Mouse (Mus musculus): ENCODE data around the gene Caprin1.

The Caprin1 gene

GRCm38 (mm10) chr2:103797491-103798009 lies at the start of gene Caprin1:
Gene Caprin1 (minus strand): TSS chr2:103797649.
- peak; percentile 93 for DNase-seq

DNA sequence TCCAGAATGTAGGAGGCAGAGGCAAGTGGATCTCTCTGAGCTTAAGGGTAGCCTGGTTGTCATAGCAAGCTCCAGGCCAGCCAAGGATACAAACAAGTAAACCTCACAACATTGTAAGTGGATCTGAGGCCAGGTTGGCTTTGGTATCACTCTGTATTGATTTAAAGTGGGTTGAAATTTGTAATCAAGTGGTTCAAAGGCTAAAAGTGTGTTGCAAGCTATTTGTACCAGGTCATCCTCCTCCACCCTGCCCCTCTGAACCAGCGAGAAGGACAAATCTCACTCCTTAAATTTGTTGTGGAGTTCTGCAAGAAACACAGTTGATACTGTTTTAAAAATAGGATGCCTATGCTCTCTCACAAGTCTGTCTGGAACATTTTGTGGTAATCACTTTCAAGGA lies 49.4 kb upstream of the Caprin1 start:
- no peak for DNase-seq

DNA sequence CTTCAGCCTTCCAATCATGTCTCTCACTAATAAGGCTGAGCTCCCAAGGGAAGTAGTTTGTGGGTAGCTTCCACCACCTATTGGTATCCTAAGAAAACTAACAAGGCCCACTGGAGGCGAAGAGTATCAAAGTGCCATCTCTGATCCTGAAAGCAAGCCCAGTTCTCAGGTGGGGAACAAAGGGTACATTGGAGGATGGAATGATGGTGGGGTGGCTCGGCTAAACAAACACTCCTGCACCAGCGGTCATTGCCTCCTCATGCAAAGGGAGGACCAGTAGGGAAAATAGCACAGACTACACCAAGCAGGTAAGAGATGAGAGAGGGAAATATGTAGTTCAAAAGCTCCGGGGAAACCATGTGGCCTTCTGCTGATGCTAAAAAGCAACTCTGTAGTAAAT lies 48.8 kb upstream of the Caprin1 start:
- DNase-seq: no peak

- DNase-seq: no peak
These were observed 46.6 kb upstream of the Caprin1 start for GRCm38 (mm10) chr2:103844016-103844415.

DNA sequence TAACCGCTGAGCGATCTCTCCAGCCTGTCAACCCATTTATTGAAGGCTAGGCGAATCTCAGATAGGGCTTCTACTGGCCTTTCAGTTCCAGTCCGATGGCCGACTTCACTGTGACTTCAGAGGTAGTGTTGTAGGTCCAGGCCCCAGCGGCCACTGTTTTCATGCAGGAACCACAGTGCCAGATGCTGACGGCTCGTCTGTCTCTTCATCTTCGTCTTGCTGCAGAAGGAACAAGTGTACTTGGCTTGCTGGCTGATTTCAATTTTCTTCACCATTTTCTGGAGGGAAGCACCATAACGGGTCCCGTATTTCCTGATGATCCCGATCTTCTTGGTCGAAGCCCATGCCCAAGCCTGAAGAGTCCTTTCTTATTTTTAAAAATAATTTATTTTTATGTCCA lies 45.9 kb upstream of the Caprin1 start:
- no peak for DNase-seq

GRCm38 (mm10) chr2:103842299-103842698 lies 44.9 kb upstream of the Caprin1 start:
- no peak for DNase-seq

DNA sequence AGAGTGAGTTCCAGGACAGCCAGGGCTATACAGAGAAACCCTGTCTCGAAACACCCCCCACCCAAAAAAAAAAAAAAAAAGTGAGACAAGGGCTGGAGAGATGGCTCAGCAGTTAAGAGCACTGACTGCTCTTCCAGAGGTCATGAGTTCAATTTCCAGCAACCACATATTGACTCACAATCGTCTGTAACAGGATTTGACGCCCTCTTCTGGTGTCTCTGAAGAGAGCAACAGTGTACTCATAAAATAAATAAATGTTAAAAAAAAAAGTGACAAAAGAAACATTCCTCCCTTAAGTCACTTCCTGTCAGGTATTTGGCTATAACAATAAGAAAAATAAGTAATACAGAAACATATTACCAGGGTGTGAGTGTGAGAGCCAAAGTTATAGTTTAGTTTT lies 41.0 kb upstream of the Caprin1 start:
- no peak for DNase-seq

DNA sequence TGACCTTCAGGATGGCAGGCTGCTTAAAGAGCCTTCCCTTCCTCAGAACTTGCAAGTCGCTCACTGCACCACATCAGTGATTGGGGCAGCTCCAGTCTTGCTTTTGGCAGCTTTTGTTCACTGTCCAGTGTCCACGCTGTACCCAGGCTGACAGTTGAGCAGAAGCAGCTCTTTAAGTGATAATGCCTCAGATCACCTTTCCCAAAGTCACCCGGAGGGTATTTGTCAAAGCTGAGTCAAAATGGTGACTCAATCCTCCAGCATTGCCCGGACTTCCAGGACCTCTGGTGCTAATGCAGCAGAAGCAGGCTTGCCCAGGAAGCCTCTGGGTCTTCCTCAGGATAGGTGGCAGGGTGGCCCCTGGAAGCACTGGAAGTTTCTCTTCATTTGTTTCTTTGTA lies 39.7 kb upstream of the Caprin1 start:
- no peak for DNase-seq

GRCm38 (mm10) chr2:103835614-103836395 lies 38.4 kb upstream of the Caprin1 start:
- no peak for DNase-seq

DNA sequence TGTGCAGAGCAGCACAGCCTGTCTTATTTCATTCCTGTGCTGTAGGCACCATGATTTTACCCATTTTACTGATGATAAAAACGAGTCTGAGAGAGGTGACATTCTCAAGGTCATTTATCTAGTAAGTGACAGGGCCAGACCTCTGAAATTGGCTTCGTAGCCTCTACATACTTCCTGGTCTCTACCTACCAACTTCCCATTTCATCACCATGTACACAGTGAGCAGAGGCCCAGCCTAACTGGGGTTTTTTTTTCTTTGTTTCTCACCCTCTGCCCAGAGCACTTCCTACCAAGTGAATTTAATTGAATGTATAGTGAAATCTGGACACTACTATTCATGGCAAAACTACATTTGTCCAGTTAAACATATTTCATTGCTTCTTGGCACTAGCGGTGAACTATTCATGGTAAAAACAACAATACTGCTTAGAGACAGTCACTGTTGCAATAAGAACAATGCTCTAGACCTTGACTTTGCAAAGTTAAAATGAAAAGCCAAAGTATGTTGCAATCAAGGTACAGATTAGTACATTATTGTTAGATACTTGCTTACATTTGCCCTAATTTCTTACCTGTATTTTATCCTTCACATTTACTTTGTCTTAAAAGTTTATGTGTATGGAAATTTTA lies 36.5 kb upstream of the Caprin1 start:
- DNase-seq: no peak

DNA sequence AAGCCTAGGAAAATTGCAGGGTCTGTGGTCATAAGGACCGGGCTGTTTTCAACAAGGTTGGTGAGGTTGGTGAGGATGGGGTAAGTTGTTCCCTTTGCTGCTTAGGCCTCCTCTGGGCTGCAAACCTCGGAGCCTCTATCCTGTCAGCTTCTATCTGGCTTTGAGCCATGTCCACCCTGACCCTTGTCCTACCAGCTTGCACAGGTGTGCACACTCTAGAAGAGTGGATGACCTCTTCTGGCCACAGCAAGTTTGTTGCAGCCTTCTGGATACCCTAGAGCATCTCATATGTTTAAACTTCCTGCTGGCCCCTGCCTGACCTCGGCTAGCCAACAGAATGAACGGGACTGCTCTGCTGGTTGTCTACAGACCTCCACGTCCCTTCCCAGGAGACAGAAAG lies 35.5 kb upstream of the Caprin1 start:
- no peak for DNase-seq

DNA sequence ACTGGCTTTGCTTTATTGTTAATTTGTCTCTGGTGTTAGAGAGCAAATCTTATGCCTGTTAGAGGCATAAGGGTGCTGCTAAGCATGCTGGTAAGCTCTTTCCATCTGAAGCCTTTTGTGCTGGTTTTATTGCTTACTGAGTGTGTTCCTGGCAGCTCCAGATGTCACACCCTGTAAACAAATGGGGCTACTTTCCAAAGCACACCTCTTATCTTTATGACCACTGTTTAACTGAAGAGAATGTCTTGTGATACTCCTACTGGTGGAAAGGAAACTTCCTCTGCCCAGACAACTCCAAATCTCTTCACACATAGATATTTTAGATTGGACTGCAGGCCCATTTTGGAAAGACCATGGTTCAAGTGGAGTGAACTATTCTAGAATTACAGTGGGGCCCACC lies 31.5 kb upstream of the Caprin1 start:
- DNase-seq: no peak

GRCm38 (mm10) chr2:103824916-103825315 lies 27.5 kb upstream of the Caprin1 start:
- DNase-seq: no peak

DNA sequence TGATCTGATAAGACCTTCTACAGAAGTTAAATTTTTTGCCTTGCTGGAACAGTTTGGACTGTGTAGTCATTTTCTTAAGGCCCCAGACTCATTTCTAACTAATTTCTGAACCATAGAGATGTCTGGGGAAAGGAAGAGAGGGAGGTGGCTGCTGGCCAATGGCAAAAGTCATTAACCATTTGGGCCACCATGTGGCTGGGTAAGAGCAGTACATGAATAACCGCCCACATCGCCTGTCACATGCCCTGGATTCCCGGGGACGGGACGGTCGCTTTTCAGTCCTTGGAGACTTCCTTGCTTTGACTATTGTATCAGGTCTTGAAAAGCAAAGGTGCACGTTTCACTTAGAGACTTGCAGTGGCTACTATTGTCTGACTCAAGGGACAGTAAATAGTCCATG lies 25.1 kb upstream of the Caprin1 start:
- no peak for DNase-seq

GRCm38 (mm10) chr2:103817145-103817895 lies 19.9 kb upstream of the Caprin1 start:
- DNase-seq: no peak

- no peak for DNase-seq
These were observed 18.5 kb upstream of the Caprin1 start for GRCm38 (mm10) chr2:103815976-103816375.

GRCm38 (mm10) chr2:103811465-103812191 lies 14.2 kb upstream of the Caprin1 start:
- DNase-seq: no peak

DNA sequence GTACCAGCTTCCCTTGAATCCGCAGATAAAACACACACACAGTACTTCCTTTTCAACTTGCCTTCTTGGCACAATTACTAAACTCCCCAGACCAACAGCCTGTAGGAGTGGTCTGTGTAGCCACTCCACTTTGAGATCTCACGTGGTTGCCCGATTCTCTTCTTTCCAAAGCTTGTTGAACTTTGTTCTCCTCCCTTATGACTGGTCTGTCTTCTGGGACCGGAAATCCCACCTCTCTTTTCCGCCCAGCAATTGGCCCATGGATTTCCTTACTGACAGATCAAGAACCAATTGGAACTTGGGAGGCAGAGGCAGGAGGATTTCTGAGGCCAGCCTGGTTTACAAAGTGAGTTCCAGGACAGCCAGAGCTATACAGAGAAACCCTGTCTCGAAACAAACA lies 13.0 kb upstream of the Caprin1 start:
- DNase-seq: no peak

GRCm38 (mm10) chr2:103808466-103808865 lies 11.0 kb upstream of the Caprin1 start:
- no peak for DNase-seq

DNA sequence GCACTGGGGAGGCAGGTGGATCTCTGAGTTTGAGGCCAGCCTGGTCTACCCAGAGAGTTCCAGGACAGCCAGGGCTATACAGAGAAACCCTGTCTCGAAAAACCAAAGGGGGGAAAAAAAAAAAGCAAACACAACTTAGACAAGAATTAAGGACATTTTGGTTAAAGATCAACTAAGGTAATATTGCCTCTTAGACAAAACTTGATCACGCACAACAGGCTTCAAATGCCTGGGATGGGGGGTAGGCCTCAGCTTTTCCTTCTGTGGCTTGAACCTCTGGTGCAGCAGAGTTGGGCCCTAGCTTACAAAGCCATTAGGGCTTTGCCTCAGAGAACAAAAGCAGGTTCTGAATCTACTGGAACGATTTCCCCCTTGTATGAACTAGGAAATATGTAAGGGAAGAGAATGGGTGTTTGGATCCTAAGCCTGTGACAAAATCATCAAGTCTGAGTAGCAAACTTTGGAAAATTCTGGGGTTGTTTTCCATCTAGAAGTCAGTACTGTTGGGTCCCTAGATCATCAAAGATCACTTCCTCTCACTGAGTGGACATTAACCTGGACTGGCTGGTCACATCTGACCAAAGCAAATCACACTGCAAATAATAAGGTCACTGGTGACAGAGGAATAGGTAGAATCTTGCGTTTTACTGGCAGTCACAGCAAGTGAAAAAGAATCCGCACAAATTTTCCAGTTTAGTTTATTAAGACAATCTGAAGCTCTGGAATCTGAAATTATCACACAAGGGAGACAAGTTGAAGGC lies 6.5 kb upstream of the Caprin1 start:
- no peak for DNase-seq

GRCm38 (mm10) chr2:103802422-103802821 lies 5.0 kb upstream of the Caprin1 start:
- DNase-seq: no peak

- peak; percentile 91 for DNase-seq
These were observed 485 bp downstream of the Caprin1 start for GRCm38 (mm10) chr2:103796861-103797466.

All from thymus, postnatal 14 days (tissue).